Mouse (Mus musculus): ENCODE results near the gene Tle4. TPM values are rescaled to one million over a fixed set of nuclear protein-coding genes. Genes with fewer than 3 reads are reported as not detected.

Tle4 gene
- total and polyA plus RNA-seq, 2 experiments from 2014 or later: 16.3 to 38.9 TPM

DNA sequence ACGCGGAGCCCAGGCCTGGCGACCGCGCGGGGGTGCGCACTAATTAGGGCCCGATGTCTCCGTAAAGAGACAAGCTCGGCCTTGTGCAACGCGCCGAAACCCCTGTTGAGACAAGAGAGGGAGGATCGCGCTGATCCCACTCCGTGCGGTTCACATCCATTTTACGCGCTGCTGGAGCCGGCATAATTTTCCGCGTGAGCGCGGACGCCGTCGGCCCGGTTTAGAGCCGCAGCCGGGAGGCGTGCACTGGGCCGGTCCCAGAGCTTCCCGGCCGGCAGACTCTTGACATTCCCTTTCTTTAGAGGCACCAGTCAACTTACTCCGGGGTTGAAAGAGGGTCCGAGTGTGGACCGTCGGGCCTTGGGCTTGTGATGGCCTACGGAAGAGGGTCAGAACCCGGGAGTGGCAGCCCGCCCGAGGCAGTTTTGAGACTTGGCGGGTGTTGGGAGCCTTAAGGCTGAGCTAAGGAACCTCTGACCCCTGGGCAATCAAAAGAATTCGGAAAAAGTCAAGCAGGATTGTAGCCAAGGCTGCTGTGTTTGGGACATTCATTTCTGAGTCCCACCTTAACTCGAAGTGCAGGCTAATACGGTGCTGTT is 938 bp upstream of the Tle4 start:
- H3K4me1 ChIP-seq (ENCODE audit: insufficient read depth, low read length): no peaks in the 10 kb centered on the region
- no peak for DNase-seq (ENCODE audit: low spot score)
- H3K27ac ChIP-seq: peak overlapping the region; percentile 93
- H3K27me3 ChIP-seq (ENCODE audit: insufficient read depth, low read length): no peaks in the 10 kb centered on the region
- no peaks in the 10 kb centered on the region for H3K9me3 ChIP-seq (ENCODE audit: low read length)
- no peak for ATAC-seq
- peak overlapping the region; percentile 62 for H3K4me2 ChIP-seq (ENCODE audit: low read depth, low read length)
- H3K9ac ChIP-seq (replicated peaks; ENCODE audit: low read length): peak overlapping the region; percentile 60
- H3K36me3 ChIP-seq (ENCODE audit: insufficient read depth, low read length): no peaks in the 10 kb centered on the region
- peak overlapping the region; percentile 93 for H3K4me3 ChIP-seq (ENCODE audit: low read length)
- TF ChIP-seq CTCF (IDR thresholded peaks at IDR 0.05; ENCODE audit: low read depth): 0 out of 2 replicates have a peak, but pooled peaks have one; percentile 17
- WGBS: under 1% methylated on average over 46 of the region's 46 CpGs

DNA sequence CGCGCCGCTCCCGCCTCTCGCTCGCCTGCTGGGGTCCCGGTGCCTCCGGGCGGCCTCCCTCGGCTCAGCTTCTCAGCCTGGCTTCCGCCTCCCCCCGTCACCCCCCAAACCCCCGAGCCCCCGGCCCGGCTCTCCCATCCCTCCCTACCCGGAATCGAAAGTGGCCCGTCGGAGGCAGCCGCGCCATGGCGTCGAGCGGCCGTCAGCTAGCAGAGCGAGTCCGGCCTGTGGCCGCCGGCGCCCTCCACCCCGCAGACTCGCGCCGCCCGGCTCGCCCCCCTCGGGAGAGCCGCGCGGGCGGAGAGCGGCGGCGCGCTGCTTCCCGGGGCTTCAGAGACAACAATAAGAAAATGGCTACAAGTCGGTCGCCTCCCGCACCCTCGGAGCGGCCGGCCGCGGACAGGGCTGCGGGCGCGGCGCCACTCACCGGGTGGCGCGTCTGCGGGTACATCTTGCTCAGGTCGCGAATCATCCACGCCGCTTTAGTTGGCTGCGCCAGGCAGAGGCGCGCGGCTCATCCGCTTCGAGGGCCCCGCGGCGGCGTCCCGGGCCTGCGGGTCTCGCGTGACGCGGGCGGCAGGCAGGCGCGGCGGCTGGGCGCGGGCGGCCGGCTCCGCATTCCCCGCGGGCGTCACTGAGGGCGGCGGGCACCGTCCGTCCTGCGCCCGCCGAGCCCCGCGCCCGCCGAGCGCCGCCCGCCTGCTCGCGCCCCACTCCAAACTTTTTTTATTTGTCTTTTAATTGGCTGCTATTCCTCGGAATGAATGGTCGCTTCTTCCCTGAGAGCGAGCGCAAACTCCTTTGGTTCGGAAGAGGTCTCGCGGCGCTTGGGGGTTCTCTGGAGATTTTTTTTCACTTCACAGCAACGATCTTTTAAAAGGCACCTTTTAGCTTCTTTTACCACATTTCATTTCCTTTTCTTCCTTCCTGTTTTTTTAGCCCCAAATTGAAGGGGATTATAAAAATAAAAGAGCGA is 622 bp downstream of the Tle4 start:
- WGBS: under 1% methylated on average over 107 of the region's 120 CpGs
- no peaks in the 10 kb centered on the region for H3K27me3 ChIP-seq (ENCODE audit: insufficient read depth, low read length)
- peak overlapping the region; percentile 61 for H3K4me2 ChIP-seq (ENCODE audit: low read depth, low read length)
- no peaks in the 10 kb centered on the region for H3K9me3 ChIP-seq (ENCODE audit: low read length)
- no peak for TF ChIP-seq CTCF (IDR thresholded peaks at IDR 0.05; ENCODE audit: low read depth)
- peak; percentile 71 for DNase-seq (ENCODE audit: low spot score)
- no peaks in the 10 kb centered on the region for H3K36me3 ChIP-seq (ENCODE audit: insufficient read depth, low read length)
- peak overlapping the region; percentile 89 for H3K9ac ChIP-seq (replicated peaks; ENCODE audit: low read length)
- H3K4me3 ChIP-seq (ENCODE audit: low read length): peak overlapping the region; percentile 93
- no peak for ATAC-seq
- no peaks in the 10 kb centered on the region for H3K4me1 ChIP-seq (ENCODE audit: insufficient read depth, low read length)
- H3K27ac ChIP-seq: peak overlapping the region; percentile 93

DNA sequence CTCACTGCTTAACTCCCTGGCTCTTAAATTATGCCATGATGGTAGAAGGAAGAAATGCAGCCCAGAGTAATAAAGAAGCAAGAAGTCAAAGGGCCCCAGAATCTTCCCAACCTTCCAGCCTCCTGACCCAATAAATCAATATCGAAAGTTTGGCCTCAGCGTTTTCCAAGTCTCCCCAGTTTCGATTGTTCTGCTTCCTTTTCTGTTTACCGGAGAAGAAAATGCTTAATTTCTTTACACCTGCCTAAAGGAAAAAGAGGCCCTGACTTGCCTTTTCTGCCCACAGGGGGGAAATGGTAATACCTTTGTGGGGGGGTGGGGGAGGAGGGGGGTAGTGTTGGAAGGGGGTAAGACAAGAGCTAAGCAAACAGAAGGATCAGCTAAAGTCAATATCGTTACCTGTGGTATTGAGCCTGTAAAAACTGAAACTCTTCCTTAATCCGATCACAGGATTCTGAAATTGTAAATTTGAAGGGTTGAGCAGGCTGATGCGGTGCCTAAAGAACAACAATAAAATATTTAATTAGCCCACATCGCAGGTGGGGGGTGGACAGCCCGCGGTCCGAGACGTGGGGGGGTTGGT is 1.4 kb downstream of the Tle4 start:
- H3K4me2 ChIP-seq (ENCODE audit: low read depth, low read length): peak overlapping the region; percentile 61
- DNase-seq (ENCODE audit: low spot score) (no peak), ATAC-seq (no peak)
- no peaks in the 10 kb centered on the region for H3K4me1 ChIP-seq (ENCODE audit: insufficient read depth, low read length)
- H3K4me3 ChIP-seq (ENCODE audit: low read length): peak overlapping the region; percentile 93
- 1% methylated on average over 12 of the region's 12 CpGs for WGBS
- no peak for TF ChIP-seq CTCF (IDR thresholded peaks at IDR 0.05; ENCODE audit: low read depth)
- H3K9me3 ChIP-seq (ENCODE audit: low read length): no peaks in the 10 kb centered on the region
- peak overlapping the region; percentile 93 for H3K27ac ChIP-seq
- no peaks in the 10 kb centered on the region for H3K27me3 ChIP-seq (ENCODE audit: insufficient read depth, low read length)
- peak overlapping the region; percentile 89 for H3K9ac ChIP-seq (replicated peaks; ENCODE audit: low read length)
- H3K36me3 ChIP-seq (ENCODE audit: insufficient read depth, low read length): no peaks in the 10 kb centered on the region

DNA sequence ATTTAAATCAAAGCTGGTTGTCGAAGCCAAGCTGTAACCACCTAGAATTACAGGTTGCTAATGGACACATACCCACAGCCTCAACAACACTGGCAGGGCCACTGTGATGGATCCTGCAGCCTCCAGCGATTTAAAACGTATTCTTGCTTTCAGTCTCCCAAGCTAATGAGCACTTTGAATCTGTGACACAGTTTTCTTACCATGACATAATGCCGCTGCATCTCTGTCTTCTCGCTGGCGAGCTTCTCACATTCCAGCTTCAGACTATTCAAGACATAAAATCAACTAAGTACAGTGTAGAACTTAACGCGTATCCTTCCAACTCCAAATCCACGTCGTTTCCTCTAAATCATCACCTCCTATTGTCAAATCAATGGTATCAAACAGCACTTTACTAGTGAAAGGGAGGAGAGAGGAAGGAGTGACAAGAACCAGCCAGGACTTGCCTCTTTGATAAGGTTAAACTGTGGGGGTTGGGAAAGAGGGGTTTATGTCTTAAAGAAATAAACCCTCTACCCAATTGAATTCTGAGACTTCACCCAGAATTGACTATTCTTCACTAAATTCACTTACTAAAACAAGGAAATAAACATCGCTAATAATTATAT is 2.4 kb downstream of the Tle4 start:
- ATAC-seq (no peak), DNase-seq (ENCODE audit: low spot score) (peak; percentile 43)
- Histone ChIP-seq H3K4me1 (ENCODE audit: insufficient read depth, low read length) (no peaks in the 10 kb centered on the region), H3K27me3 (ENCODE audit: insufficient read depth, low read length) (no peaks in the 10 kb centered on the region), H3K36me3 (ENCODE audit: insufficient read depth, low read length) (no peaks in the 10 kb centered on the region), H3K4me2 (ENCODE audit: low read depth, low read length) (peak overlapping the region; percentile 61), H3K9me3 (ENCODE audit: low read length) (no peaks in the 10 kb centered on the region), H3K4me3 (ENCODE audit: low read length) (peak overlapping the region; percentile 93), H3K9ac (replicated peaks; ENCODE audit: low read length) (no peak overlapping the region), H3K27ac (no peak overlapping the region)
- 18% methylated on average over 11 of the region's 11 CpGs for WGBS
- no peak for TF ChIP-seq CTCF (IDR thresholded peaks at IDR 0.05; ENCODE audit: low read depth)

DNA sequence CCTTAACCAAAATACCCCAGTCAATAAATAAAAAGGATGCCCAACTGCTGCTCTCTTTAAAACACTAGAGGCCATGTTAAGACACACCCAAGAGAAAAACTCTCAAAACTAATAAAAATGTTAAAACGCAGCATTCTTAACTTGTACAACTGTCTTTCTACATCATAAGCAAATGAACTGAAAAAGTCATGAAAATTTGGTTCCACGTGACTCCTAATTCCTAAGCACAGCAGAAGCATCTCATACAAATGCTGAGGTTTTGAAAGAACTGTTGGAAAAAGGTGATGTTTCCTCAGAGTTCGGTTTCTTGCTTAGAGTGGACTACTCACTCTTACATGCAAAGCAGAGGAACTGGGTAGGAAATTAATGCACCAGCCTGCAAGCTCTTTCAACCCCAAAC is 3.3 kb downstream of the Tle4 start:
- no peak overlapping the region for H3K27ac ChIP-seq
- H3K27me3 ChIP-seq (ENCODE audit: insufficient read depth, low read length): no peaks in the 10 kb centered on the region
- peak overlapping the region; percentile 93 for H3K4me3 ChIP-seq (ENCODE audit: low read length)
- H3K9ac ChIP-seq (replicated peaks; ENCODE audit: low read length): 0 out of 2 replicates have a peak overlapping the region, but pooled peaks have one; percentile 21
- ATAC-seq (no peak), DNase-seq (ENCODE audit: low spot score) (no peak)
- WGBS: 57% methylated on average over 3 of the region's 3 CpGs
- no peaks in the 10 kb centered on the region for H3K36me3 ChIP-seq (ENCODE audit: insufficient read depth, low read length)
- no peaks in the 10 kb centered on the region for H3K9me3 ChIP-seq (ENCODE audit: low read length)
- TF ChIP-seq CTCF (IDR thresholded peaks at IDR 0.05; ENCODE audit: low read depth): no peak
- H3K4me1 ChIP-seq (ENCODE audit: insufficient read depth, low read length): no peaks in the 10 kb centered on the region
- peak overlapping the region; percentile 61 for H3K4me2 ChIP-seq (ENCODE audit: low read depth, low read length)

DNA sequence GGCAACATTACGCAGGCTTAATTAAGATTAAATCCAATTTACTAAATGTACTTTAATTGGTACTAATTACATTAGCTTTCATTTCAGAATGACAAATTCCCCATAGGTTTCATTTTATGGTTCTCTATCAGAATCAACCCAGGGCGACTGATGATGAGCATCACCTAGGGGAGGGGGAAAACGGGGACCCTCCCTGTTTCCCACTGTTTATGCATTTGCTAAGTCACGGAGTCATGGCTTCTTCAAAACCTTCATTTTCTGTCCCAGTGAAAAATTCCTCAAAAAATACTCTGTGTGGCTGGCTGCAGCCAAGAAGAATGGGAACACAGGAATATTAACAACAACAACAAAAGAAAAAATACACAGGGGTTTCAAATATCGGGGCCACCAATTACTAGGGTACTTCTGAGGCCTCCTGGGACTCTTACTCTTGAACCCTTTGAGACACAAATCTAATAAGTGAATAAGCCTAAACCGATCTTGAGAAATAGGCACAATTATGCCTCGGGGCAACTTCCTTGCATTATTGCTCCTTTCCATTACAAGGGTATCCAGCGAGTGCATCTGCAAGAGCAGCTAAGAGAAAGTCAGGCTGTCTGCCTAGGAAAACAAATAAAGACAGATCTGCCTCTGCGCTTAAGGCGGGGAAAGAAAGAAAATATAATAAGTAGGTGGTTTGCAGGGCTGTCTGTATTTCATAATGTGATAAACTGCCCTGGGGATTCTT is 5.9 kb downstream of the Tle4 start:
- 0 out of 2 replicates have a peak, but pooled peaks cover 3% of the 10 kb centered on the region for H3K4me1 ChIP-seq (ENCODE audit: insufficient read depth, low read length)

More for the DNA sequence above, 5.9 kb downstream of the Tle4 start:
- Histone ChIP-seq H3K27me3 (ENCODE audit: insufficient read depth, low read length) (no peaks in the 10 kb centered on the region), H3K4me3 (ENCODE audit: low read length) (no peak overlapping the region), H3K9me3 (ENCODE audit: low read length) (no peaks in the 10 kb centered on the region), H3K27ac (no peak overlapping the region), H3K4me2 (ENCODE audit: low read depth, low read length) (peak overlapping the region; percentile 24), H3K36me3 (ENCODE audit: insufficient read depth, low read length) (no peaks in the 10 kb centered on the region), H3K9ac (replicated peaks; ENCODE audit: low read length) (no peak overlapping the region)
- DNase-seq (ENCODE audit: low spot score) (peak; percentile 27), ATAC-seq (no peak)
- TF ChIP-seq CTCF (IDR thresholded peaks at IDR 0.05; ENCODE audit: low read depth): no peak
- WGBS: 64% methylated on average over 10 of the region's 10 CpGs
